8 mouse cellular contexts compared by ENCODE assay signal in the genomic region with DNA sequence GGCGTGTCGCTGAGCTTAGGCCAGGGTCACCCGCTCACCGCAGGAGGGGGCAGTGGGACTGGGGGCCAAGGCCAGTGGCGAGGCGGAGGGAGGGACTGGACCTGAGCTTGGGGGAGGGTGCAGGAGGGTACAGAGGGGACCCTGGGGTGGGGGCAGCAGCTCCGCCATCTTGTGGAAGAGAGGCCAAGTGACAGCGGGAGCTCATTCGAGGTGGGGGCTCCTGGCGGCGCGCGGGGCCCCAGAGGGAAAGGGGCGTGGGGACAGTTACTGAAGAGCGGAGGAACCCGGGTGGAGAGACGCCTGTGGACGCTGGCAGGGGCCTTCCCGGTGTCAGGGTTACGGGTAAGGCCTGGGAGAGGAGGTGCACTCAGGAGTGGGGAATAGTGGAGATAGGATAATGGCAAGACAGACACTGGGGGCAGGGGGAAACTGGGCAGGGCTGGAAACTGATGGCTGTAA. TPM values are rescaled to one million over a fixed set of nuclear protein-coding genes. Genes with fewer than 3 reads are reported as not detected.
DNase-seq lines count a peak whose midpoint lies in the region; ATAC-seq lines count a peak whose summit lies in the region.

No protein-coding gene starts in this region.

- peak; percentile 81 for ATAC-seq in heart, embryonic 11.5 days (replicated peaks; ENCODE audit: insufficient number of reproducible peaks, low FRiP score, low TSS enrichment)
- ATAC-seq in hindbrain, embryonic 15.5 days (ENCODE audit: low FRiP score, low read depth): peak; percentile 90
- peak; percentile 86 for ATAC-seq in midbrain, embryonic 16.5 days

- WGBS in heart, embryonic 11.5 days (ENCODE audit: insufficient replicate concordance): under 1% methylated on average over 20 of the region's 20 CpGs
- 0% methylated on average over 20 of the region's 20 CpGs for WGBS in hindbrain, embryonic 15.5 days
- WGBS in midbrain, embryonic 16.5 days: under 1% methylated on average over 20 of the region's 20 CpGs

- no peak for DNase-seq in heart, postnatal 14 days
- peak; percentile 63 for DNase-seq in thymus, postnatal 0 days (ENCODE audit: low spot score)
- no peak for DNase-seq in thymus, postnatal 36 days
- DNase-seq in Muller cell, postnatal 12 days (ENCODE audit: inconsistent ontology term): no peak
- DNase-seq in embryo, embryonic 9.5 days (ENCODE audit: extremely low spot score): no peak

- no peaks in the 10 kb centered on the region for H3K9me3 ChIP-seq in heart, embryonic 11.5 days (replicated peaks; ENCODE audit: control insufficient read depth, low read length)
- no peaks in the 10 kb centered on the region for H3K9me3 ChIP-seq in hindbrain, embryonic 15.5 days
- no peaks in the 10 kb centered on the region for H3K9me3 ChIP-seq in midbrain, embryonic 16.5 days (replicated peaks; ENCODE audit: control insufficient read depth, low read length, poor library complexity, severe bottlenecking)

- peak overlapping the region; percentile 68 for H3K4me3 ChIP-seq in heart, embryonic 11.5 days (ENCODE audit: low read depth, low read length)
- peak overlapping the region; percentile 80 for H3K4me3 ChIP-seq in hindbrain, embryonic 15.5 days
- H3K4me3 ChIP-seq in midbrain, embryonic 16.5 days (ENCODE audit: low read depth, low read length): peak overlapping the region; percentile 76

- peaks cover 3% of the 10 kb centered on the region; the same call in 1 of the 2 replicates for H3K4me1 ChIP-seq in heart, embryonic 11.5 days (ENCODE audit: control insufficient read depth, insufficient read depth, low read length)
- peaks cover 32% of the 10 kb centered on the region for H3K4me1 ChIP-seq in hindbrain, embryonic 15.5 days (replicated peaks)
- H3K4me1 ChIP-seq in midbrain, embryonic 16.5 days (ENCODE audit: control insufficient read depth, insufficient read depth, low read length): peaks cover 14% of the 10 kb centered on the region

- no peaks in the 10 kb centered on the region for H3K27me3 ChIP-seq in heart, embryonic 11.5 days (ENCODE audit: control insufficient read depth, insufficient read depth, low read length)
- no peaks in the 10 kb centered on the region for H3K27me3 ChIP-seq in hindbrain, embryonic 15.5 days
- H3K27me3 ChIP-seq in midbrain, embryonic 16.5 days (ENCODE audit: control insufficient read depth, insufficient read depth, low read depth, low read length): no peaks in the 10 kb centered on the region

- H3K4me2 ChIP-seq in heart, embryonic 11.5 days: peak overlapping the region; percentile 83
- H3K4me2 ChIP-seq in hindbrain, embryonic 15.5 days: peak overlapping the region; percentile 62
- H3K4me2 ChIP-seq in midbrain, embryonic 16.5 days (ENCODE audit: low read length): peak overlapping the region; percentile 73

- H3K27ac ChIP-seq in heart, embryonic 11.5 days (ENCODE audit: low read depth, low read length): peak overlapping the region; percentile 85
- H3K27ac ChIP-seq in hindbrain, embryonic 15.5 days (replicated peaks): peak overlapping the region; percentile 97
- H3K27ac ChIP-seq in midbrain, embryonic 16.5 days (ENCODE audit: low read length): peak overlapping the region; percentile 95

- intact Hi-C loops in heart, postnatal 14 days (cut with DNase I): loop anchor here (5.0 kb wide), 1 partner anchor 142 kb away; no protein-coding TSS in a partner anchor

- H3K9ac ChIP-seq in heart, embryonic 11.5 days (ENCODE audit: low read depth, low read length): peak overlapping the region; percentile 89
- peak overlapping the region; percentile 74 for H3K9ac ChIP-seq in hindbrain, embryonic 15.5 days
- H3K9ac ChIP-seq in midbrain, embryonic 16.5 days (ENCODE audit: low read depth, low read length): peak overlapping the region; percentile 86

- no peaks in the 10 kb centered on the region for H3K36me3 ChIP-seq in heart, embryonic 11.5 days (ENCODE audit: control insufficient read depth, insufficient read depth, low read length)
- H3K36me3 ChIP-seq in hindbrain, embryonic 15.5 days: no peaks in the 10 kb centered on the region
- H3K36me3 ChIP-seq in midbrain, embryonic 16.5 days (ENCODE audit: control insufficient read depth, insufficient read depth, low read length): 0 out of 2 replicates have a peak, but pooled peaks cover 2% of the 10 kb centered on the region

RNA-seq across cellular contexts. Expression of gene Btrc, which starts 0.4 kb away (rescaled TPM):
- 46.0 and 49.3 TPM in 2 replicates for polyA plus RNA-seq in heart, embryonic 11.5 days (2014; fragmentation: Nextera tagmentation; extraction: Ambion mirVana)
- total RNA-seq in heart, postnatal 14 days (2021): 10 to 100 TPM; 20.1 to 20.8 TPM
- 27.2 and 28.5 TPM in 2 replicates for polyA plus RNA-seq in thymus, postnatal 0 days (2015; fragmentation: Nextera tagmentation; extraction: Ambion mirVana)
- polyA plus RNA-seq in hindbrain, embryonic 15.5 days (2015; fragmentation: Nextera tagmentation; extraction: Ambion mirVana): 60.2 and 63.7 TPM in 2 replicates
- polyA plus RNA-seq in midbrain, embryonic 16.5 days (2015; fragmentation: Nextera tagmentation; extraction: Ambion mirVana): 64.3 and 66.5 TPM in 2 replicates
